Mouse (Mus musculus): ENCODE data around the gene Zfp600. TPM values are rescaled to one million over a fixed set of nuclear protein-coding genes. Genes with fewer than 3 reads are reported as not detected.

Zfp600 gene
- polyA plus RNA-seq, 1 experiment from 2014 or later = not detected

Other genes with a start within 250 kb of the Zfp600 start
- gene Zfp987, start 59.5 kb upstream of the Zfp600 start, polyA plus RNA-seq (2015; fragmentation: Nextera tagmentation; extraction: Ambion mirVana) = 0.10 TPM in 2 replicates

Measured in liver, embryonic 15.5 days (tissue).